Mouse (Mus musculus) adipocyte (in vitro differentiated cells): Measurements from ENCODE around the gene Creb1.
"Not testable (repeated sequence)": the region's sequence is repeated elsewhere in the genome, so short reads cannot be mapped to it uniquely, and the experiment has no call there.

ENCODE experiments used
- DNase-seq: peaks from one replicate; pipeline ENCODE4 v3.0.0-alpha.2; 2016; ENCODE audit warnings: low spot score

The Creb1 gene

DNA sequence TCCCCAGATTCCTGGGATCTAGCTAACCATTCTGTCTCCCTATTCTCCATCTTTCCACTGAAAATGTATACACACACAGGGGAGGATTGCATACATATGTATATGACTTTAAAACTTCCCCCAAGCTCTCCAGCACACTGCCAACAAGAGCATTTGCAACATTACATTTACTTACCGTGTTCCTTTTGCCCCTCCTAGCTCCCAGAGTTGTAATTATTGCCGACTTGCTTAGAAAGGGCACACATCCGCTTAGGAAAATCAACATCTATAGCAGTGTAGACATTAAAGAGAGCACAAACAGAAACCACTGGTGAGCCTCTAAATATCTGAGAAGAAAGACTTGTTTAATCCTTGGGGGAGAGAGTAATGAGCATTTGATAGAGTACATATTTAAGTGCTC lies 85.8 kb downstream of the Creb1 start:
- no peak for DNase-seq

DNA sequence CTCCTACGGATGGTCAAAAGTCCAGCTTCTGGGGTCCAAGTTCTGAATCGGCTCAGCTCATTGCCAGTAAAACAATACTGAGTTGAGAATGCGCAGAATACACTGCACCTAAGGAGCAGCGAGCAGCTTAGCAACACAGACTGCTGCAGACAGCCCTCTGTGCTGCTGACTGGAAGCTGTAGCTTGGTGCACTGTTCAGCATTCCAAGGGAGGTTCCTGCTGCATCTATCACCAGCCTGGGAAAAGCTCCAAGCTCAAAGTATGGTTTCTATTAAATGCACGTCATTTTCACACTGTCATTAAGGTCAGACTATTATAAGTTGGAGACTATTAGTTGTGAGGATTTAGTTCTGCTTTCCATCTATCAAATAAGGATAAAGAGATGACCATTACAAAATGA lies 88.7 kb downstream of the Creb1 start:
- peak; percentile 26 for DNase-seq

DNA sequence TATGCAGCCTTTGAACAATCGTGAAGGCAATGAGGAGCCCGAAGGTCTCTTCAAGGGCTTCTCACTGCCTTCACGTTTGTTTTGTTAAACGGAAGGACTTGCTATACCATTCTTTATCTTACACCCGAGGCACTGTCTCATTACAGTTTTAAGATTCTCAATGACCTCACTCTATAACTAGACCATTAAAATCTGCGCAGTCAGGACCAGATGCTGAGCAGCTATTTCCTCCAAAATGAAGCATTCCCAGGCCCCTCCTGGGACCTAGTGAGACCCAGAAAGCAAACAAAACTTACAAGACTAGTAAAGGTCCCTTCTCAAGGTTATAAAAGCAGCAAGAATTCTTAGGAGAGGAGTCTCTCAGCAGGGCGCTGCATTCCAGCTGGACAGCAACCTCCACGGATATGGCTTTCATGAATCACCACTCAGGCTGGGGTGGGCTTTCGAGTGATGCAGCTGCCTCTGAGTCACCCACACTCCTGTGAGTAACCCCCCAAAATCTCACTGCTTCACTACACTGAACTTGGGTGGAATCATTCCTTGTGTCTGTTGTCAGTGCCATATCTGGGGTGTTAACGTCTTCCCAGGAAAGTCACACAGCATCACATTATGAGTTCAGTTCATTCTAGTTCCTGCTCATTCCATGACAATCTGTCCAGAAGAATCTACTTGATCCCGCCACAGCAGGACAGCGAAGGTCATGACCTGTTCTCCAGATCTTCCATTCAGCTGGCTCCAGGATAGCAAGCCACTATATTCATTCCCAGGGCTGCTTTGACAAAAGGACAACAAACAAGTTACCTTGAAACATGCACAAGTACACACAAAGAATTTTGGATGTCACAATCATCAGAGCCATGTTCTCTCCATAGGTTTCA lies 91.4 kb downstream of the Creb1 start:
- no peak for DNase-seq

DNA sequence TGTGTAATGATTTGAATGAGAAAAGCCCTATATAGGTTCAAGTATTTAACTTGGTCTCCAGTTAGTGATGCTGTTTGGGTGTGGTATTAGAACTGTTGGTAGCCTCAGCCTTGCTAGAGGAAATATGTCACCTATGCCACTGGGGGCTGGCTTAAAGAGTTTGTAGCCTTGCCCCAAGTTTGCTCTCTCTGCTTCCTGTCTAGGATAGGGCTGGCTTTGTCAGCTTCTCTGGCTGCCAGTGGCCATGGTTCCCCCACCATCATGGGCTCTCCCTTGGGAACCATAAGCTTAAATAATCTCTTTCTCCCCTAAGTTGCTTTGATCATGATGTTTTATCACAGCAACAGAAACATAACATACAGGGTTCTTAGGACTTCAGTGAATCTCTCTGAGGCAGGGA lies 92.8 kb downstream of the Creb1 start:
- no peak for DNase-seq

DNA sequence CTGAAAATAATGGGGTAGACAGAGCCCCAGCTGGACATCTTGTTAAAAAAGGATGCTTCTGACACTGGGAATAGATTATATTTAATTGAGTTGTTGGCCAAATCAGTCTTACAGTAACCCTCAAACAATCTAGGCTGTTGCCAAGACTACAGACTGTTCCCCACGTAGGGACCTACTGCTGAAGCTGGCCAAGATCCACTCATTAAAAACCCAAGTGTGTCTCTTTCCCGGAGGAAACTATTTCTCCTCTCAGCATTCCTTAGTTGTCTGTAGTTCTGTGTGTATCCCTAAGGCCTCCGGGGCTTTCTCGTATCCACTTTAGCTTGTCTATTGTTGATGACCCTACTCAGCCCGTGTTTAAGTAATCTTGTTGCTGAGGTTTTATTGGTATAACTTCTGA lies 99.1 kb downstream of the Creb1 start:
- no peak for DNase-seq

DNA sequence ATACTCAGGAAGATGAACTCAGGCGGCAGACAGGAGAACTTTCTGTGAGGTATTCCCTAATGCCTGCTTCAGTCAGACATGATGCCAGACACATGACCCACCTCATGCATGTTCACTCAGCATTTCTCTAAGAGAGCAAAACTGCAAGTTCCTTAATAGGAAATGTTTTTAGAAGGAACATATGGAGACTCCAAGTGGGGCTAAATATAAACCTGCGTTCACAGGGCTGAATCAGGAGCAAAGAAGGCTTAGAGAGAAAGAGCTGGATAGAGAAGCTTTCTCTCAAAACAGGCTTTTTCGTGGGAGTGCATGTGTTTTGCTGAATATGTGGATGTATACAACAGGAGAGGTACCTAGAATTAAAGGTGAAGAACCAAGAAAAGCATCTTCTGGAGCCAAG lies 100.8 kb downstream of the Creb1 start:
- no peak for DNase-seq

DNA sequence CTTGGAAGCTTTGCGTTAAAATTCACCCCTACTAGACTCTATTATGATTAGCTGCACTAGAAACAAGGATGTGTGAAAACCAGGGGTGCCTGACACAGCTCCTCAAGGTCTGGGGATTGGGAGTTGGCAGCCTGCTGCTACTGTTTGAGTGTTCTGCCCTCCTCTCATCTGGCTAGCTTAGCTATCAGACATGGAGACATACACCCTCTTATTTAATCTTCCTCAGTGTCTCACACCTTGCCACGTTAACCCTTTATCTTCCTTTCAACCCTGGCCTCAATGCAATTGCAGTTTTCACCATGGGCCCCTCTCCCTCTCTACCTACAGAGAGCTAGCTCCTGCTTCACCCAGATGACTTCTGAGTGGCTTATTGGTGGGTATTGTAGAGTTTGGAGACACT lies 103.2 kb downstream of the Creb1 start:
- no peak for DNase-seq

DNA sequence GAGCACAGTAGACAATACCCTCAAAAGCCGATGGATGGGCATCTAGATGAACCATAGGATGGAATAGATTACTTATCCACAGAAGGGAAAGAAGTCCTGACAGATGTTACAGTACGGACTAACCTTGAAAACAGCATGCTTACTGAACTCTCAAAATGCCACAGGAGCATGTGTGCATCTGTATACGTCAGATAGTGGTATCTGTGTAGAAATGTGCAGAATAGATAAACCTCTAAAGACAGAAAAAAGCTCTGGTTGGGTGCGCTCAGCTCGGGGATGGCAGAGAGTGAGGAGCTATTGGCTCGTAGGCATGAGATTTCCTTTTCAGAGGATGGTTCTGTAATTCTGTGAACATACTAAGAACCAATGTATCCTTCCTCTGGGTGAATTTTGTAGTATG lies 106.8 kb downstream of the Creb1 start:
- no peak for DNase-seq

DNA sequence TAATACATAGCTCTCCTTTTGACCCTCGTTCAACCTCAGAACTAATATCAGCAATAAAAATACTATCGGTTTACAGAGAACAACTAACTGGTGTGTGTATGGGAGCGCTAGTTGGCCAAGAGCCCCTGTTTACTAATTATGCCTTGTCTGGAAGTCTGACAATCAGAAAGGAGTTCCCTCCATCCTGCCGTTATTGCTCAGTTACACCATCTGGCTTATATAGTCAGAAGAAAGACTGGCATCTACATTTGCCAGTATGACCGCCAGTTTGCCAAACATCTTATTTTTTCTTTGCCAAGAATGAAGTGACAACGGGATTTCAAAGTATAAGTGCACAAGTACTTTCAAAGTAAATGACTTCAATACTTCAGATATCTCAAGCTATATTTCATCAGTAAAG lies 108.6 kb downstream of the Creb1 start:
- no peak for DNase-seq

DNA sequence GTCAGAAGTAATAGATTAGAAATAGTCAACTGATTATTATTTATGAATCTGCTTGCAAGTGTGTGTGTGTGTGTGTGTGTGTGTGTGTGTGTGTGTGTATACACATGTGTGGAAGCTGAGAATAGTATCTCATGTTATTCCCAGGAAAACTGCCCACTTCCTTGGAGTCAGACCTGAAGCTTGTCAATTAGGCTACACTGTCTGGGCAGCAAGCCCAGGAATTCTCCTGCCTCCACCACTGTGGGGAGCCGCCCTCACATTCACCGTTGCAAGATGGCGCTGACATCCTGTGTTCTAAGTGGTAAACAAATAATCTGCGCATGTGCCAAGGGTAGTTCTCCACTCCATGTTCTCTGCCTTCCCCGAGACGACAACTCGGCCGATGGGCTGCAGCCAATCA lies 110.1 kb downstream of the Creb1 start:
- DNase-seq, result not testable (repeated sequence)

DNA sequence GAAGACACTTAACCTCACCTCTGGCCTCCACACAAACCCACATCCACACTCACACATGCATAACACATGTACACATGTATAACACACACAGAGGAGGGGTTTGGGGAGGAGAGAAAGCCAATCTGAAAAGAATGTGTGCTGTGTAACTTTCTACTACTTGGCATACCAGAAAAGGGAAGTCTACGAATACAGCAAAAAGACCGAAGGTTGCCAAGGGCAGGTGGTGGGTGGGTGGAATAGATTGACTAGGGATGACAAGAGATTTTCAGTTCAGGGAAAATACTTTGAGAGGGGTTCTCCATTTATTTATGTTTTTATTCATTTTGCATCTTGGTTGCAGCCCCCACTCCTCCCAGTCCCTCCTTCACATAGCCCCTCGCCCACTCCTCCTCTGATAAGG lies 112.1 kb downstream of the Creb1 start:
- no peak for DNase-seq

DNA sequence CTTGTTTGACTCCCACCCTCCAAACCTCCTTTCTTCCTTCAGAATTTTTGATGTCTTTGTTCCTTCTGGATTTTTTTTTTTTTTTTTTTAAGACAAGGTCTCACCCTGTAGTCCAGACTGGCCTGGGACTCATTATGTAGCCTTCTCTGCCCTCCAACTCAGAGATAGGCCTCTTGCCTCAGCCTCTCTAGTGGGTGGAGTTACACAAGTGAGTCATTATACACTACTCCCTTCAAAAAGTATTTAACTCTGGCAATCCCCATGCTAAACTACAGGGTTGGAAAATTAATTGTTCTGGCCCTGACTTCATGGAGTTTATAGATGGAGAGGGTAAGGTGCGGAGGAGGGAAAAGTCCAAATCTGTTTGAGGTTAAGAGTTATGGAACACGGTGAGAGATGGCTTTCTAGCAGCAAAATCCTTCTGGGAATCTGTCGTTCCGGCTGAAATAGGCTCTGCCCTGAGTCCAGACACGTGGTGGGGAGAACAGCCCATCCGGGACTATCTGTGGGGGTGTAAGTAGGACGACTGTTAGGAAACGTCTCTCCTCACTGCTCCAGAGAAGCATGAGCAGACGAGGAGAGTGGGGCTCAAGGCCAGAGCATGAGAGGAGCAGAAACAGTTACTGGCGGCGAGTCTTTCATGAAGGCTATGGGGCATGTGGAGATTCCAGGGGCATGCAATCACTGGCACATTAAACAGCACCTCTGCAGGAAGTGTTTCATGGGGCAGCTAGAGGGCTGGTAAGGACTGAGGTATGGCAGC lies 117.1 kb downstream of the Creb1 start:
- DNase-seq, result no peak

DNA sequence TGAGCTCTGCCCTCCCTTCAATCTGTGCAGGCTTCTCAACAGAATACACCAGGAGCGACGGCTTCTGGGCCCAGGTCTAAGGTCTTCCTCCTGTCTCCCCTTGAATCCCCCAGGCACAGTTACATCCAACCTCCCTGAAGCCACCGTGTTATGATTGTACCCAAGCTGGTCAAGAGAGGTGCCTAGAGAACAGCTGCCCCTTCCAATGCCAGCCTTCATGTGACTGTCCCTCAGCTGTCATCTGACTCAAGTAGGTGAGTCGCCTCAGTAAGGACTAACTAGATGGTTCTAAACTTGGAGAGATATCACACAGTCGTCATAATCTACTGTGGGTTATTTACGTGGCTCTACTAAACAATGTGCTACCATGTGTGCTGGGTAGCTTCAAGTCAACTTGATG lies 121.3 kb downstream of the Creb1 start:
- no peak for DNase-seq
